In the genomic region with DNA sequence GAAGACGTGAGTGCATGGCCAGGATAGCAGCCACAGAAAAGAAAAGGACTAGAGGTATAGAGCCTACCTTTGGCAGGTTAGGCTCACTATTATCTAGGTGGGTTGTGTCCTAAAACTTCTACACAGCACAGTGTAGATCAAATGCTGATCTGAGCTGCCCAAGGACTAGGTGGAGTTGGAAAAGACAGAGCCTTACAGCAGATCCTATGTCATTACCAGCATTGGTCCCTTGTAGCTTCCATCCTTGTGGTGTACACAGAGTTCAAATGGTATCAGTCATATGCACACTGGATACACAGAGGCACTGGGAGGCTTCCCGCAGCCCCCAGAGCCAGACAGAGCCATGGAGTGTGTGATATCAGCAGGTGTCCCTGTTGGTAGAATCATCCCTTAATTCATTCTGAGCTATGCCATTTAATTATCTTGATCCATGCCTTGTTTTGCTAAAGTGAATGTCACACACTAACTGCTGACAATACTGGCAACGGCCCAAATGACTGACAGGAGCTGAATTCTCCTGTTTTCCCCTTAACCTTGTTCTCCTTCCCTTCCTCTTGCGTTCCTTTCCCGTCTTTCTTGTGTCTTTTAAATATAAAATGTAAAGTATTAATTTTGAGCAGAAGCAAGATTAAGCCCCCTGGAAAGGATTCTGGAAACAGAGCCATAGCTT, we compare ENCODE assay signal across 10 mouse cellular contexts.
"Had no signal": no experiment of that assay in that cellular context is flagged by ENCODE, and none has a peak within 500 bp of the region (broad histone marks: within the 10 kb centered on the region; RNA-seq: fewer than 3 reads in every experiment).

No protein-coding gene starts in this region.

- H3K27ac ChIP-seq: liver, embryonic 13.5 days had no signal

- DNase-seq: kidney, adult 9 months; kidney, postnatal 14 days; kidney, postnatal 4 days; liver, embryonic 13.5 days; lung, adult 2 months; lung, postnatal 14 days; lung, postnatal 4 days; thymus, adult 18-20 months; thymus, postnatal 36 days had no signal

- H3K27me3 ChIP-seq: liver, embryonic 13.5 days had no signal

- H3K36me3 ChIP-seq: liver, embryonic 13.5 days had no signal

- H3K9ac ChIP-seq: liver, embryonic 13.5 days had no signal

- ATAC-seq: midbrain, embryonic 16.5 days had no signal

- H3K4me1 ChIP-seq: liver, embryonic 13.5 days had no signal

- H3K9me3 ChIP-seq: liver, embryonic 13.5 days had no signal

- H3K4me3 ChIP-seq: liver, embryonic 13.5 days had no signal

- H3K4me2 ChIP-seq: liver, embryonic 13.5 days had no signal
